Comparison of ENCODE assay signal across 21 mouse cellular contexts in genomic region chr9:66587016-66587415, GRCm38 (mm10). TPM values are rescaled to one million over a fixed set of nuclear protein-coding genes. Genes with fewer than 3 reads are reported as not detected.
DNase-seq lines count a peak whose midpoint lies in the region; ATAC-seq and TF ChIP-seq lines count a peak whose summit lies in the region.
"Had no signal": no experiment of that assay in that cellular context is flagged by ENCODE, and none has a peak within 500 bp of the region (broad histone marks: within the 10 kb centered on the region; RNA-seq: fewer than 3 reads in every experiment).

No protein-coding gene starts in this region.

- no peak for TF ChIP-seq POLR2A in cerebellum, adult 2 months (IDR thresholded peaks at IDR 0.05; ENCODE audit: borderline replicate concordance, insufficient read depth, low read length)

- ATAC-seq in embryonic facial prominence, embryonic 11.5 days (replicated peaks; ENCODE audit: insufficient number of reproducible peaks, low FRiP score, low TSS enrichment, low read depth): no peak
- ATAC-seq: forebrain, embryonic 15.5 days; hindbrain, postnatal 0 days; Patski had no signal

- peaks cover 19% of the 10 kb centered on the region; the same call in 1 of the 2 replicates for H3K4me1 ChIP-seq in cerebellum, adult 2 months (ENCODE audit: control insufficient read depth, insufficient read depth, low read length)
- no peaks in the 10 kb centered on the region for H3K4me1 ChIP-seq in embryonic facial prominence, embryonic 11.5 days (ENCODE audit: control insufficient read depth, insufficient read depth, low read length)
- peaks cover 50% of the 10 kb centered on the region for H3K4me1 ChIP-seq in embryonic facial prominence, embryonic 10.5 days

- H3K27ac ChIP-seq in cerebellum, adult 2 months (ENCODE audit: insufficient read depth, low read length): peak overlapping the region; percentile 91; the same call in 1 of the 2 replicates
- no peak overlapping the region for H3K27ac ChIP-seq in embryonic facial prominence, embryonic 11.5 days (replicated peaks; ENCODE audit: low read depth, low read length)
- no peak overlapping the region for H3K27ac ChIP-seq in embryonic facial prominence, embryonic 10.5 days (replicated peaks)
- H3K27ac ChIP-seq in left cerebral cortex, adult 2 months: peak overlapping the region; percentile 2; the same call in 1 of the 2 replicates
- H3K27ac ChIP-seq: embryonic facial prominence, embryonic 13.5 days; forebrain, embryonic 12.5 days; heart, adult 2 months; hindbrain, embryonic 14.5 days; hindbrain, postnatal 0 days had no signal

- H3K36me3 ChIP-seq in embryonic facial prominence, embryonic 11.5 days (replicated peaks; ENCODE audit: control insufficient read depth, insufficient read depth, low read depth, low read length): no peaks in the 10 kb centered on the region
- H3K36me3 ChIP-seq in embryonic facial prominence, embryonic 10.5 days (replicated peaks): no peaks in the 10 kb centered on the region; the same call in none of the 2 replicates
- H3K36me3 ChIP-seq: embryonic facial prominence, embryonic 13.5 days; forebrain, embryonic 12.5 days; forebrain, embryonic 15.5 days had no signal

- H3K4me2 ChIP-seq in embryonic facial prominence, embryonic 11.5 days (ENCODE audit: low read depth, low read length): no peak overlapping the region
- H3K4me2 ChIP-seq: embryonic facial prominence, embryonic 13.5 days; forebrain, embryonic 12.5 days; forebrain, embryonic 15.5 days; heart, embryonic 11.5 days; hindbrain, embryonic 14.5 days had no signal

- DNase-seq in cerebellum, adult 2 months: peak in 1 of 2 experiments; percentile 39
- no peak for DNase-seq in cerebellum, adult 8-10 months
- DNase-seq in embryonic facial prominence, embryonic 11.5 days (ENCODE audit: low spot score): peak; percentile 34
- DNase-seq in embryonic facial prominence, embryonic 10.5 days (ENCODE audit: low spot score): no peak
- no peak for DNase-seq in left cerebral cortex, adult 2 months (ENCODE audit: extremely low spot score in 1 of 2, low spot score in 2 of 2)
- DNase-seq in left cerebral cortex, postnatal 25 days (ENCODE audit: low spot score in 2 of 2): no peak
- DNase-seq: adrenal gland, postnatal 10 days; adrenal gland, postnatal 36 days; gastrocnemius, postnatal 25 days; heart, adult 2 months; heart, postnatal 14 days; heart, postnatal 4 days; kidney, adult 18-20 months had no signal

- no peak overlapping the region for H3K9ac ChIP-seq in embryonic facial prominence, embryonic 11.5 days (replicated peaks; ENCODE audit: low read length)
- H3K9ac ChIP-seq: embryonic facial prominence, embryonic 13.5 days; forebrain, embryonic 12.5 days; forebrain, embryonic 15.5 days; hindbrain, embryonic 14.5 days had no signal

- no peaks in the 10 kb centered on the region for H3K9me3 ChIP-seq in embryonic facial prominence, embryonic 11.5 days (replicated peaks; ENCODE audit: control insufficient read depth, low read length)
- H3K9me3 ChIP-seq in embryonic facial prominence, embryonic 10.5 days: no peaks in the 10 kb centered on the region
- H3K9me3 ChIP-seq: embryonic facial prominence, embryonic 13.5 days; forebrain, embryonic 12.5 days; forebrain, embryonic 15.5 days had no signal

- TF ChIP-seq CTCF in cerebellum, adult 2 months (IDR thresholded peaks at IDR 0.05; ENCODE audit: borderline replicate concordance, insufficient read depth, low read depth, low read length): no peak
- no peak for TF ChIP-seq CTCF in left cerebral cortex, adult 2 months (IDR thresholded peaks at IDR 0.05)

- intact Hi-C loops in left cerebral cortex, adult 2 months (cut with DNase I): no loop called here
- intact Hi-C loops in left cerebral cortex, postnatal 25 days (cut with DNase I): no loop called here

- 19% methylated on average over 1 of the region's 1 CpGs for WGBS in cerebellum, adult 2 months
- 95% methylated on average over 1 of the region's 1 CpGs for WGBS in embryonic facial prominence, embryonic 11.5 days
- WGBS in embryonic facial prominence, embryonic 10.5 days: 86% methylated on average over 1 of the region's 1 CpGs

- H3K27me3 ChIP-seq in cerebellum, adult 2 months (ENCODE audit: control insufficient read depth, insufficient read depth, low read length): no peaks in the 10 kb centered on the region
- H3K27me3 ChIP-seq in embryonic facial prominence, embryonic 11.5 days (ENCODE audit: control insufficient read depth, insufficient read depth, low read length): no peaks in the 10 kb centered on the region
- H3K27me3 ChIP-seq in embryonic facial prominence, embryonic 10.5 days (replicated peaks; ENCODE audit: low read depth, poor library complexity, severe bottlenecking): no peaks in the 10 kb centered on the region
- H3K27me3 ChIP-seq: embryonic facial prominence, embryonic 13.5 days; forebrain, embryonic 12.5 days; forebrain, embryonic 15.5 days; Patski had no signal

- no peak overlapping the region for H3K4me3 ChIP-seq in cerebellum, adult 2 months (replicated peaks; ENCODE audit: insufficient read depth, low read depth, low read length)
- H3K4me3 ChIP-seq in embryonic facial prominence, embryonic 11.5 days (ENCODE audit: low read depth, low read length): no peak overlapping the region
- H3K4me3 ChIP-seq in embryonic facial prominence, embryonic 10.5 days: no peak overlapping the region
- no peak overlapping the region for H3K4me3 ChIP-seq in left cerebral cortex, adult 2 months
- H3K4me3 ChIP-seq: embryonic facial prominence, embryonic 13.5 days; erythroblast, embryonic 14.5 days; forebrain, embryonic 12.5 days; forebrain, embryonic 15.5 days; heart, adult 2 months had no signal

RNA-seq across cellular contexts. Expression of gene Usp3, which starts 5.9 kb away (rescaled TPM):
- polyA plus RNA-seq in cerebellum, adult 2 months (2012; rRNA removed): 89.3 and 97.0 TPM in 2 replicates
- 106 and 113 TPM in 2 replicates for polyA plus RNA-seq in embryonic facial prominence, embryonic 11.5 days (2014; fragmentation: Nextera tagmentation; extraction: Ambion mirVana)
- 103 and 106 TPM in 2 replicates for polyA plus RNA-seq in embryonic facial prominence, embryonic 10.5 days (2016; fragmentation: Nextera tagmentation; extraction: Ambion mirVana)
- 10 to 100 TPM; 32.5 to 40.0 TPM for total RNA-seq in left cerebral cortex, adult 2 months (2021)
- total RNA-seq in left cerebral cortex, postnatal 25 days (2021): 10 to 100 TPM; 30.5 to 30.8 TPM

Comparison
In these comparisons a context has a peak if more than half of its experiments do, and no peak if none do; other contexts are left out.
1. H3K27ac ChIP-seq: peak in cerebellum, adult 2 months (single experiment) and left cerebral cortex, adult 2 months (single experiment); none in embryonic facial prominence, embryonic 11.5 days (single experiment) and embryonic facial prominence, embryonic 10.5 days (single experiment).